Mouse (Mus musculus): Measurements from ENCODE around the gene Rab30. TPM values are rescaled to one million over a fixed set of nuclear protein-coding genes. Genes with fewer than 3 reads are reported as not detected.

Rab30 gene
- total RNA-seq, 2 experiments from 2014 or later = 33.4 to 35.7 TPM

DNA sequence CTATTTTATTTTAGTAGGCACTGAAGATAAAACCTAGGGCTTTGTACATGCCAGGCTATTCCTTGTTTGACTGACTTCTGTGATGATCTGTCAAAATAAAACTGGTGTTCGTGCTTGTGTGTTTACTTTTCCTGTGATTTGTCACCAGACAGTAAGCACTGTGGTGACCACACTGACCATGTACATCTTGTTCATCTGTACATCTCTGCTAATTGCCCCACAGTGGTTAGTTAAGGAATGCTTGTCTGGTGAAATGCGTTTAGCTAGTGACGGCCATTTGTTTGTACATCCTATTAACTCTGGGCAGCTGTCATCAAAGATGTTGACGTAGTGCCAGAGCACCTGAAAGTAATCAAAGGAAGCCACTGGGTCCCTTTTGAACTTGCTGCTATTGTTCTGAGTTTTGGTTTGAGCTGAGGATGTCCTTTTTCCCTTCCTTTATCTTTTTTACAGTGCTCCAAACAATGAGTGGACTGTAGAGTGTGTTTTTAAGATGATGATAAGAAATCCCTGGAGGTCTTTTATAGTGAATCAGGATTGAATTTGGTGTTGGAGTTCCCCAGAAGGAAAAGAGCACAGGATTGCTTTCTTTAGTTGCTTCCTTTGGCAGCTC is 149.3 kb downstream of the Rab30 start:
- no peak for DNase-seq
- intact Hi-C loops (cut with DNase I) = no loop called here

- intact Hi-C loops (cut with DNase I) = no loop called here
- DNase-seq = no peak
These were observed 152.1 kb downstream of the Rab30 start for GRCm38 (mm10) chr7:92893478-92893877.

Other genes with a start within 250 kb of the Rab30 start
- 10 to 100 TPM; 20.6 TPM for gene Ccdc90b, start 180.5 kb upstream of the Rab30 start, total RNA-seq (2021)
- gene Ankrd42, start 104.5 kb upstream of the Rab30 start, total RNA-seq (2021) = 10 to 100 TPM; 28.9 to 33.2 TPM
- gene Pcf11, start 71.7 kb upstream of the Rab30 start, total RNA-seq (2021) = 10 to 100 TPM; 46.2 to 54.6 TPM
- 1 to 10 TPM; 3.0 to 4.5 TPM for gene Ddias, start 132.6 kb downstream of the Rab30 start, total RNA-seq (2021)
- gene Prcp, start 132.9 kb downstream of the Rab30 start, total RNA-seq (2021) = 10 to 100 TPM; 17.5 to 20.9 TPM